Mouse (Mus musculus) megakaryocyte, embryonic 14.5 days (primary cell): Measurements from ENCODE around the gene 4930535I16Rik.

Experiments used
- FLI1 ChIP-seq: IDR thresholded peaks from 2 replicates; pipeline ENCODE4 v1.6.1; 2012; ENCODE audit warnings: low read length, inconsistent platforms, mixed read lengths
- GATA1 ChIP-seq: IDR thresholded peaks from 3 replicates; pipeline ENCODE4 v1.6.1; 2012; ENCODE audit warnings: mixed read lengths, low read length, inconsistent platforms, borderline replicate concordance

DNA sequence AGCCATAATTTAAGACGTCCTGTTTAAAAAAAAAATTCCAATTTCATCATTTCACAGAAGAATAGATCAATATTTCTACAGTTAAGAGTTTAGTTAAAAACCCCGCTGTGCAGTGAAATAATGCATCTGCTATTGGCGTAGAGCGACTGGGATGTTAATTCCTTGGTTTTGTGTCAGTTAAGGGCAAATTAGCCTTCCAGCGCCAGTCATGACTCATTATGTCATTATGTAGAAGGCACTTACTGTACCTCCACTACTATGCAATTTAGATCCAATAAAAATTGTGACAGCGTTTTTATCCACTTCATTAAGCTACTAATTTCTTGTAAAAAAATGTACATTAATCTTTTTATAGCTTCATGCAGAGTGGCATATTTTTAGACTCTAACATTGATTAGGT is 31.1 kb upstream of the 4930535I16Rik start:
- TF ChIP-seq FLI1, result no peak
- no peak for TF ChIP-seq GATA1
